ENCODE assay signal across 10 mouse cellular contexts in the genomic region with DNA sequence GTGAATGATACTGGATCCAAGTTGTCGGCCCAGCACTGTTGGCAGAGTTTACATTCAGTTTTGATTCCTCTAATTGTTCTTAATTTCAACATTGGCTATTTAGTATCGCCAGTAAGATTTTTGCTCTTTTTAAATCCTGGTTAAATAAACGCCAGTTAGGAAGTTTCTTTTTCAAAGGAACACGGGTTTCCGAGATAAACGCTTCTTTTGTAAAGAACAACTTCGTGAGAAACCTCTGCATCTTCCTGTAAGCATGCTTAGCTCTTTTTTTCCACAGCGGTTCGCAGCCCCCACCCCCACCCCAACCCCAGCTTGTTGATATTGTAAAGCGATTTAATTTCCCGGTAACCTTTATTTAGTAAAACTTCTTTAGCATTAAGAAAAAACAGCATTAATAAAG. TPM values are rescaled to one million over a fixed set of nuclear protein-coding genes. Genes with fewer than 3 reads are reported as not detected.
DNase-seq lines count a peak whose midpoint lies in the region; ATAC-seq and TF ChIP-seq lines count a peak whose summit lies in the region.
"Had no signal": no experiment of that assay in that cellular context is flagged by ENCODE, and none has a peak within 500 bp of the region (broad histone marks: within the 10 kb centered on the region; RNA-seq: fewer than 3 reads in every experiment).

No protein-coding gene starts in this region.

- H3K9me3 ChIP-seq in kidney, embryonic 16.5 days (ENCODE audit: low read length), result no peaks in the 10 kb centered on the region
- no peaks in the 10 kb centered on the region for H3K9me3 ChIP-seq in intestine, embryonic 16.5 days (ENCODE audit: control insufficient read depth, low read length)
- no peaks in the 10 kb centered on the region for H3K9me3 ChIP-seq in neural tube, embryonic 12.5 days
- H3K9me3 ChIP-seq: megakaryocyte, embryonic 14.5 days had no signal

- WGBS in kidney, embryonic 16.5 days, result 2% methylated on average over 11 of the region's 11 CpGs
- 5% methylated on average over 11 of the region's 11 CpGs for WGBS in intestine, embryonic 16.5 days
- WGBS in neural tube, embryonic 12.5 days, result 1% methylated on average over 11 of the region's 11 CpGs

- H3K4me3 ChIP-seq in kidney, embryonic 16.5 days (ENCODE audit: low read length), result peak overlapping the region; percentile 83
- H3K4me3 ChIP-seq in embryonic fibroblast, embryonic 13.5 days (ENCODE audit: insufficient read depth, low read length), result peak overlapping the region; percentile 78
- peak overlapping the region; percentile 69 for H3K4me3 ChIP-seq in intestine, embryonic 16.5 days (ENCODE audit: low read length)
- H3K4me3 ChIP-seq in neural tube, embryonic 12.5 days, result peak overlapping the region; percentile 82
- H3K4me3 ChIP-seq: megakaryocyte, embryonic 14.5 days had no signal

- ATAC-seq in kidney, embryonic 16.5 days (ENCODE audit: low FRiP score, low TSS enrichment), result no peak
- no peak for ATAC-seq in intestine, embryonic 16.5 days
- ATAC-seq in neural tube, embryonic 12.5 days (ENCODE audit: low FRiP score, low read depth), result no peak

- no peaks in the 10 kb centered on the region for H3K36me3 ChIP-seq in kidney, embryonic 16.5 days (ENCODE audit: insufficient read depth, low read length)
- H3K36me3 ChIP-seq in intestine, embryonic 16.5 days (ENCODE audit: control insufficient read depth, insufficient read depth, low read length), result no peaks in the 10 kb centered on the region
- H3K36me3 ChIP-seq in neural tube, embryonic 12.5 days, result no peaks in the 10 kb centered on the region
- H3K36me3 ChIP-seq: G1E had no signal

- peaks cover 7% of the 10 kb centered on the region; the same call in 1 of the 2 replicates for H3K4me1 ChIP-seq in kidney, embryonic 16.5 days (ENCODE audit: insufficient read depth, low read length)
- H3K4me1 ChIP-seq in embryonic fibroblast, embryonic 13.5 days (ENCODE audit: control insufficient read depth, insufficient read depth, low read length), result no peaks in the 10 kb centered on the region
- no peaks in the 10 kb centered on the region for H3K4me1 ChIP-seq in intestine, embryonic 16.5 days (ENCODE audit: control insufficient read depth, insufficient read depth, low read length)
- H3K4me1 ChIP-seq in neural tube, embryonic 12.5 days, result peaks cover 15% of the 10 kb centered on the region

- DNase-seq in kidney, adult 11 months, result no peak
- DNase-seq in frontal cortex, adult 2 months (ENCODE audit: extremely low spot score in 1 of 2, low spot score in 1 of 2), result no peak
- no peak for DNase-seq in left cerebral cortex, adult 18-20 months (ENCODE audit: low spot score in 2 of 2)
- DNase-seq in gastrocnemius, adult 18-20 months (ENCODE audit: low spot score), result no peak

- peak overlapping the region; percentile 91 for H3K9ac ChIP-seq in kidney, embryonic 16.5 days (replicated peaks; ENCODE audit: low read length)
- peak overlapping the region; percentile 71 for H3K9ac ChIP-seq in intestine, embryonic 16.5 days (ENCODE audit: low read depth, low read length)
- H3K9ac ChIP-seq in neural tube, embryonic 12.5 days, result peak overlapping the region; percentile 97

- H3K4me2 ChIP-seq in kidney, embryonic 16.5 days (replicated peaks; ENCODE audit: low read depth, low read length), result peak overlapping the region; percentile 78
- peak overlapping the region; percentile 75 for H3K4me2 ChIP-seq in intestine, embryonic 16.5 days (ENCODE audit: low read depth, low read length)
- peak overlapping the region; percentile 87 for H3K4me2 ChIP-seq in neural tube, embryonic 12.5 days (replicated peaks)

- no peaks in the 10 kb centered on the region for H3K27me3 ChIP-seq in kidney, embryonic 16.5 days (ENCODE audit: insufficient read depth, low read length)
- H3K27me3 ChIP-seq in intestine, embryonic 16.5 days (replicated peaks; ENCODE audit: control insufficient read depth, insufficient read depth, low read length), result peaks cover 8% of the 10 kb centered on the region; the same call in 1 of the 2 replicates
- H3K27me3 ChIP-seq in neural tube, embryonic 12.5 days (replicated peaks), result no peaks in the 10 kb centered on the region; the same call in 1 of the 2 replicates

- no peak for TF ChIP-seq CTCF in embryonic fibroblast, embryonic 13.5 days (IDR thresholded peaks at IDR 0.05; ENCODE audit: borderline replicate concordance, insufficient read depth, low read length)

- TF ChIP-seq POLR2A in embryonic fibroblast, embryonic 13.5 days (IDR thresholded peaks at IDR 0.05; ENCODE audit: low read depth, low read length), result no peak

- peak overlapping the region; percentile 99 for H3K27ac ChIP-seq in kidney, embryonic 16.5 days (ENCODE audit: low read length)
- H3K27ac ChIP-seq in embryonic fibroblast, embryonic 13.5 days (ENCODE audit: insufficient read depth, low read length), result peak overlapping the region; percentile 95
- peak overlapping the region; percentile 93 for H3K27ac ChIP-seq in intestine, embryonic 16.5 days (ENCODE audit: low read length)
- peak overlapping the region; percentile 96 for H3K27ac ChIP-seq in neural tube, embryonic 12.5 days

RNA-seq across cellular contexts. Expression of a gene that starts 2.8 kb away (rescaled TPM):
- 72.6 and 90.3 TPM in 2 replicates for polyA plus RNA-seq in kidney, embryonic 16.5 days (2015; fragmentation: Nextera tagmentation; extraction: Ambion mirVana)
- 46.7 and 65.5 TPM in 2 replicates for polyA plus RNA-seq in embryonic fibroblast, embryonic 13.5 days (2011; ENCODE audit: insufficient read length, low read depth, missing spikeins)
- polyA plus RNA-seq in intestine, embryonic 16.5 days (2015; fragmentation: Nextera tagmentation; extraction: Ambion mirVana), result 25.7 and 26.8 TPM in 2 replicates
- polyA plus RNA-seq in neural tube, embryonic 12.5 days (2016; fragmentation: Nextera tagmentation; extraction: Ambion mirVana), result 108 and 120 TPM in 2 replicates
- polyA plus RNA-seq in frontal cortex, adult 2 months (2012; rRNA removed), result 372 and 452 TPM in 2 replicates
- total RNA-seq in left cerebral cortex, adult 18-20 months (2021), result 100 to 1,000 TPM; 109 to 117 TPM
- 1 to 10 TPM; 1.3 to 1.4 TPM for total RNA-seq in gastrocnemius, adult 18-20 months (2021)
